Comparison of ENCODE assay signal across 14 mouse cellular contexts in the genomic region with DNA sequence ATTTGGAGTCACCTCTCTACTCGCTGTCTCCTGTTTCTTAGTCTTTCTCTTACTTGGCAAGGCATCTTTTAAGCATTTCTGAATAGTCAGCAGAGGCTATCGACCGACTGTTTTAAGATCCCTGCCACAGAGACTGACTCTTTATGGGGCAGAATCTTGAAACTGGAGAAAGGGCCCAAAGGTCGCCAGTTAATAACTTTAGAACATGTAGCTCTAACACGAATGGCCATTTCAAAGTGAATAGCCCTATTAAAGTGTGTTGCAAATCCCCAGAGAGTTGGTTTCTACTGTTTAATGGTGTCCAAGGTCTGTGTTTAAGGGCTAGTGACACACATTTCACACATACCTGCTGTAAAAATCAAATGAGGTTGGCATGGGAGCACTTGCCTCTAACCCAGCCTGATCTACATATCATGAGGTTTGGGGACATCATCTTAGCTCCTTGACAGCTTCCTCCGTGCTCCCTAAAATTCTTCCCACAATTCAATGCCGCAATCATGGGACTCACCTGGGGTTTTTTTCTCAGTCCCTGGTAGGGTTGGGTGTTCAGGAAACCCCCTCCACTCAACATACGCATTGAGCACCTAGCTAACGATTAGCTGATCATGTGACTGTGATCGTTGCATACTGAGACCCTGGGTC.
DNase-seq lines count a peak whose midpoint lies in the region; ATAC-seq and TF ChIP-seq lines count a peak whose summit lies in the region.
"Had no signal": no experiment of that assay in that cellular context is flagged by ENCODE, and none has a peak within 500 bp of the region (broad histone marks: within the 10 kb centered on the region; RNA-seq: fewer than 3 reads in every experiment).

No protein-coding gene starts in this region.

- intact Hi-C loops in gastrocnemius, adult 2 months (cut with DNase I) = no loop called here

- H3K36me3 ChIP-seq in hindbrain, postnatal 0 days (ENCODE audit: insufficient read depth, low read length) = no peaks in the 10 kb centered on the region
- no peaks in the 10 kb centered on the region for H3K36me3 ChIP-seq in hindbrain, embryonic 10.5 days
- H3K36me3 ChIP-seq in midbrain, embryonic 16.5 days (ENCODE audit: control insufficient read depth, insufficient read depth, low read length) = no peaks in the 10 kb centered on the region
- H3K36me3 ChIP-seq in midbrain, embryonic 15.5 days (replicated peaks) = no peaks in the 10 kb centered on the region
- H3K36me3 ChIP-seq in intestine, embryonic 15.5 days = no peaks in the 10 kb centered on the region
- H3K36me3 ChIP-seq: embryonic facial prominence, embryonic 12.5 days; forebrain, embryonic 12.5 days; heart, embryonic 13.5 days; hindbrain, embryonic 13.5 days had no signal

- H3K4me1 ChIP-seq in hindbrain, postnatal 0 days (ENCODE audit: insufficient read depth, low read length) = no peaks in the 10 kb centered on the region
- no peaks in the 10 kb centered on the region for H3K4me1 ChIP-seq in hindbrain, embryonic 10.5 days (replicated peaks)
- no peaks in the 10 kb centered on the region for H3K4me1 ChIP-seq in midbrain, embryonic 16.5 days (ENCODE audit: control insufficient read depth, insufficient read depth, low read length)
- H3K4me1 ChIP-seq in midbrain, embryonic 15.5 days = no peaks in the 10 kb centered on the region
- no peaks in the 10 kb centered on the region for H3K4me1 ChIP-seq in intestine, embryonic 15.5 days (replicated peaks)
- H3K4me1 ChIP-seq: embryonic facial prominence, embryonic 12.5 days; forebrain, embryonic 12.5 days; heart, embryonic 13.5 days; hindbrain, embryonic 13.5 days had no signal

- no peaks in the 10 kb centered on the region for H3K9me3 ChIP-seq in hindbrain, postnatal 0 days (ENCODE audit: low read length)
- H3K9me3 ChIP-seq in hindbrain, embryonic 10.5 days = no peaks in the 10 kb centered on the region
- H3K9me3 ChIP-seq in midbrain, embryonic 16.5 days (replicated peaks; ENCODE audit: control insufficient read depth, low read length, poor library complexity, severe bottlenecking) = no peaks in the 10 kb centered on the region
- H3K9me3 ChIP-seq in midbrain, embryonic 15.5 days = no peaks in the 10 kb centered on the region
- no peaks in the 10 kb centered on the region for H3K9me3 ChIP-seq in intestine, embryonic 15.5 days
- H3K9me3 ChIP-seq: embryonic facial prominence, embryonic 12.5 days; forebrain, embryonic 12.5 days; heart, embryonic 13.5 days; hindbrain, embryonic 13.5 days had no signal

- no peak overlapping the region for H3K27ac ChIP-seq in hindbrain, postnatal 0 days
- H3K27ac ChIP-seq in hindbrain, embryonic 10.5 days = no peak overlapping the region
- H3K27ac ChIP-seq in midbrain, embryonic 16.5 days (ENCODE audit: low read length) = no peak overlapping the region
- H3K27ac ChIP-seq in midbrain, embryonic 15.5 days = no peak overlapping the region
- no peak overlapping the region for H3K27ac ChIP-seq in intestine, embryonic 15.5 days
- no peak overlapping the region for H3K27ac ChIP-seq in gastrocnemius, adult 2 months
- H3K27ac ChIP-seq: embryonic facial prominence, embryonic 12.5 days; forebrain, embryonic 12.5 days; heart, embryonic 13.5 days; hindbrain, embryonic 13.5 days had no signal

- H3K4me2 ChIP-seq in hindbrain, postnatal 0 days (ENCODE audit: low read depth, low read length) = no peak overlapping the region
- no peak overlapping the region for H3K4me2 ChIP-seq in midbrain, embryonic 16.5 days (ENCODE audit: low read length)
- H3K4me2 ChIP-seq in midbrain, embryonic 15.5 days = no peak overlapping the region
- H3K4me2 ChIP-seq in intestine, embryonic 15.5 days (replicated peaks) = no peak overlapping the region
- H3K4me2 ChIP-seq: embryonic facial prominence, embryonic 12.5 days; forebrain, embryonic 12.5 days; heart, embryonic 13.5 days; hindbrain, embryonic 13.5 days had no signal

- no peaks in the 10 kb centered on the region for H3K27me3 ChIP-seq in hindbrain, postnatal 0 days (ENCODE audit: insufficient read depth, low read length)
- H3K27me3 ChIP-seq in hindbrain, embryonic 10.5 days (ENCODE audit: insufficient read depth, poor library complexity, severe bottlenecking) = no peaks in the 10 kb centered on the region
- H3K27me3 ChIP-seq in midbrain, embryonic 16.5 days (ENCODE audit: control insufficient read depth, insufficient read depth, low read depth, low read length) = no peaks in the 10 kb centered on the region
- H3K27me3 ChIP-seq in midbrain, embryonic 15.5 days (replicated peaks) = no peaks in the 10 kb centered on the region
- H3K27me3 ChIP-seq in intestine, embryonic 15.5 days (replicated peaks) = no peaks in the 10 kb centered on the region
- H3K27me3 ChIP-seq: embryonic facial prominence, embryonic 12.5 days; forebrain, embryonic 12.5 days; heart, embryonic 13.5 days; hindbrain, embryonic 13.5 days had no signal

- no peak overlapping the region for H3K4me3 ChIP-seq in hindbrain, postnatal 0 days (ENCODE audit: low read length)
- H3K4me3 ChIP-seq in hindbrain, embryonic 10.5 days = no peak overlapping the region
- no peak overlapping the region for H3K4me3 ChIP-seq in midbrain, embryonic 16.5 days (ENCODE audit: low read depth, low read length)
- H3K4me3 ChIP-seq in midbrain, embryonic 15.5 days = no peak overlapping the region
- H3K4me3 ChIP-seq in intestine, embryonic 15.5 days (replicated peaks) = no peak overlapping the region
- H3K4me3 ChIP-seq in gastrocnemius, adult 2 months = no peak overlapping the region
- H3K4me3 ChIP-seq: embryonic facial prominence, embryonic 12.5 days; forebrain, embryonic 12.5 days; heart, embryonic 13.5 days; hindbrain, embryonic 13.5 days had no signal

- WGBS in hindbrain, postnatal 0 days = 88% methylated on average over 10 of the region's 10 CpGs
- 84% methylated on average over 10 of the region's 10 CpGs for WGBS in hindbrain, embryonic 10.5 days
- 85% methylated on average over 10 of the region's 10 CpGs for WGBS in midbrain, embryonic 16.5 days
- WGBS in midbrain, embryonic 15.5 days = 87% methylated on average over 10 of the region's 10 CpGs
- WGBS in intestine, embryonic 15.5 days = 78% methylated on average over 10 of the region's 10 CpGs

- no peak for TF ChIP-seq CTCF in hindbrain, postnatal 0 days (IDR thresholded peaks at IDR 0.05; ENCODE audit: low read depth)
- no peak for TF ChIP-seq CTCF in gastrocnemius, adult 2 months (IDR thresholded peaks at IDR 0.05)

- DNase-seq in hindbrain, postnatal 0 days (ENCODE audit: low spot score) = no peak
- DNase-seq in hindbrain, embryonic 10.5 days (ENCODE audit: low spot score) = no peak
- no peak for DNase-seq in c-Kit-positive CD71-positive TER-119-positive erythroid progenitor cells, embryonic 14.5 days (ENCODE audit: low spot score)
- no peak for DNase-seq in gastrocnemius, adult 2 months
- DNase-seq: cerebellum, adult 11-12 months; gastrocnemius, postnatal 25 days had no signal

- H3K9ac ChIP-seq in hindbrain, postnatal 0 days (replicated peaks; ENCODE audit: low read length) = no peak overlapping the region
- no peak overlapping the region for H3K9ac ChIP-seq in midbrain, embryonic 16.5 days (ENCODE audit: low read depth, low read length)
- H3K9ac ChIP-seq in midbrain, embryonic 15.5 days = no peak overlapping the region
- H3K9ac ChIP-seq in intestine, embryonic 15.5 days = no peak overlapping the region
- H3K9ac ChIP-seq: embryonic facial prominence, embryonic 12.5 days; forebrain, embryonic 12.5 days; forebrain, postnatal 0 days; heart, embryonic 13.5 days; hindbrain, embryonic 13.5 days had no signal

- ATAC-seq in hindbrain, postnatal 0 days = 0 out of 2 replicates have a peak, but pooled peaks have one; percentile 18
- ATAC-seq in midbrain, embryonic 16.5 days = peak; percentile 37; the same call in 1 of the 2 replicates
- no peak for ATAC-seq in midbrain, embryonic 15.5 days (replicated peaks)
- peak; percentile 49; the same call in 1 of the 2 replicates for ATAC-seq in intestine, embryonic 15.5 days
